Mouse (Mus musculus): Measurements from ENCODE around the gene Fli1.

DNA sequence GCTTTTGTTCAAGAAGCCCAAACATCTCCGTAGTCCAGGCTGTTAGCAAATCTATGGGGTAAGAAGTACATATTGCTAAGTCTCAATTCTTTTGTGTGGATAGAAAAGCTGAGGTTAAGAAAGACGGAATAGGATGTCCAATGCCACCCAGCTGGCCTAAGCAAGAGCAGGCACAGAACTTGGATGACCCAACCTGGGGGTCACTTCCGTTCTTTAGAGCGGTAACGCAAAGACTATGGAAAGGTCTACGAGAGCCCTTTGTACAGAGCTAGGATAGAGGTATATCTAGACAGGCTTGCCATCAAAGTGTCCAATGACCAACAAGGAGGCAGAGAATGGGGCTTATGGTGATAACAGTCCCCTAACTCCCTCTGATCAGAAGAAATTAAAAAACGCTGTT is 15.3 kb downstream of the Fli1 start:
- TF ChIP-seq EP300 (IDR thresholded peaks at IDR 0.05; ENCODE audit: low read depth): no peak
- TF ChIP-seq CTCF (IDR thresholded peaks at IDR 0.05; ENCODE audit: low read depth): no peak
